Mouse (Mus musculus) right cerebral cortex, adult 18-20 months (tissue): Measurements from ENCODE around the gene Pde4a.

Source experiments
- DNase-seq: peaks from one replicate; pipeline ENCODE4 v3.0.0; 2022; ENCODE audit warnings: mixed read lengths

Gene Pde4a

DNA sequence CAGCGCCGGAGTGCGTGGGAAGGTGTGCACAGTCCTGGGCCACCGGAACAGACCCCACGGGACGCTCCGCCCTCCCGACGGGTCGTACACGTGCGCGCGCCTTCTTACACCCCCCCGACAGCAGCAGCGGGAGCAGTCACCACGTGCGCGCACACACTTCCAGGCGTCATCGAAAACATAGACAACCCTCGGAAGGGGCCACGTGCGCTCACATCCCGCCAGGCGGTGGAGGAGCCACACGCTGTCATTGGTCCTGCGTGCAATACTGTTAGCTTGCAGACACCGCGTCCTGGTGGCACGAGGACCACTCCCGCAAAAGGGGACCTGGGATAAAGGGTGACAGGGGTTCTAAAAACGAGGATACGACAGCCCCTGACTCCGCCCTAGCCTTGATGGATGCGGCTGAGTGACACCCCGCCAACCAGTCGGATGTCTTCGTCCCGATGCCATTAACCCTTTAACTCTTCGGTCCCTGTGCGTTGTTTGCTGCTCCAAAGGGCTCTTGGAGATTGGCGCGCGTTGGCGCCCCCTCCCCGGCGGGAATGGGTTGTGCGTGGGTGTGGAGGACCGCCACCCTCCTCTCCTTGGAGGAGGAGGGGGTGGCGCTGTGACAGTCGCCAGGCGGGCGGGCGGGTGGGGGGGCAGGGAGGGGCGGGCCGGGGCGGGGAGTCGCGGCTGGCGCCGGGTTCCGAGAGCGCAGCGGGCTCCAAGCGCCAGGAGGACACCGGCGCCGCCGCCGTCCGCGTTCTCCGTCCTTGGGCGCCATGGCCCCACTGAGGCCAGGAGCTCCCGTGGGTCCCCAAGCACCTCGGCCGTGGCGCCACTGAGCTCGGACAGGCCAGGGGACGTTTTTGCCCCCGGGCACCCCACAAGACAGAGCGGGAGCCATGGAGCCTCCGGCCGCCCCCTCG, at the start of gene Pde4a:
Gene Pde4a, plus strand, starts transcription at position 674 of the 911 bp plus-strand sequence.
- DNase-seq = peak; percentile 85

DNA sequence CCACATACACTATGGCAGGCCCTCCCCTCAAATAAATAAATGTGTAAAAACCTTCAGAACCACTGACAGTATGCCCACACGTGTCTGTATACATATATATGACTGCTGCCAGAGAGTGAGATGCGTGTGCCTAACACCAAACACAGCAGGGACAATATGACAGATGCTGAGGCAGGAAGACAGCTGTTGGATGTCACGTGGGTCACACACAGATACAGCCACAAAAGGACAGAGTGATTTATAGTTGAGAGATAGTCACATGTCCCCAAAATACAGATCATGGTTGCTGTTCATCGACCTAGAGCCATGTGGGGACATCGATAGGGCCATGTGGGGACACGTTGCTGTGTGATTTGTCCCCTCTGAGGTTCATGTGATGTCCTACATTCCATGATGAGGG, 48.4 kb upstream of the Pde4a start:
- DNase-seq = no peak

DNA sequence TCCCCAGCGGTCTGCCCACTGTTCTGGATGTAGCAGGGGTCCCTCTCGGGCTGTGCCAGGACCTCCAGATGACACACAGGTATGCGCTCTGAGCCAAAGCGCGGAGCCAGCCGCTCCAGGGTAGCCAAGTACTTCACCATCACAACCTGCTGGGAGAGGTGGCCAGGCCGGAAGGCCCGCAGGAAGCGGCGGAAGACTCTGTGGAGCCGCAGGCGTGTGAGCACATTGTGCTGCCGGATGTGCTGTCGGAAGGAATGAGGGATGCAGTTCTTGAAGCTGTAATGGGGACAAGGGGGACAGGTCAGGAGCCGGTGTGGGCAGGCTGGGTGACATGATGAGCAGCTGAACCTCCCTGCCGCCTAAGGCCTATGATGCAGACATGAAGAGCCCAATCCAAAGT, 44.0 kb upstream of the Pde4a start:
- DNase-seq = no peak

- DNase-seq = no peak
These were observed 40.7 kb upstream of the Pde4a start for GRCm38 (mm10) chr9:21124837-21125236.

GRCm38 (mm10) chr9:21125502-21126258, 39.8 kb upstream of the Pde4a start:
- no peak for DNase-seq

DNA sequence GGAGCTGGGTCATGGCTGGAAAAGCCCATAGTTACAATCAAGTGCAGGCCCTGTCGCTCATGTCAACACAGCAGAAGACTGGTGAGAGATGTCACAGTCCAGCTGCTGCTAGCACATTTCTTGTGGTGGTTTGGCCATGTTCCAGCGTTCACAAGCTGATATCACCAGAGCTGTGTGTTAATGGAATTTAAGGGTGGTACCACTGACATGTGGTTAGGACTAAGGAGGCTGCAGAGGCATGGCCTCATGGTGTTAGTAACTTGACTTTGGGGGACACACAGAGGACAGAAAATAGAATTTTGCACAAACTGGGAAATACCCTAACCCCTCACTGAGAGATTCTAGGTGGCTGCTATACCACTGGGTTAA, 39.3 kb upstream of the Pde4a start:
- DNase-seq = no peak

DNA sequence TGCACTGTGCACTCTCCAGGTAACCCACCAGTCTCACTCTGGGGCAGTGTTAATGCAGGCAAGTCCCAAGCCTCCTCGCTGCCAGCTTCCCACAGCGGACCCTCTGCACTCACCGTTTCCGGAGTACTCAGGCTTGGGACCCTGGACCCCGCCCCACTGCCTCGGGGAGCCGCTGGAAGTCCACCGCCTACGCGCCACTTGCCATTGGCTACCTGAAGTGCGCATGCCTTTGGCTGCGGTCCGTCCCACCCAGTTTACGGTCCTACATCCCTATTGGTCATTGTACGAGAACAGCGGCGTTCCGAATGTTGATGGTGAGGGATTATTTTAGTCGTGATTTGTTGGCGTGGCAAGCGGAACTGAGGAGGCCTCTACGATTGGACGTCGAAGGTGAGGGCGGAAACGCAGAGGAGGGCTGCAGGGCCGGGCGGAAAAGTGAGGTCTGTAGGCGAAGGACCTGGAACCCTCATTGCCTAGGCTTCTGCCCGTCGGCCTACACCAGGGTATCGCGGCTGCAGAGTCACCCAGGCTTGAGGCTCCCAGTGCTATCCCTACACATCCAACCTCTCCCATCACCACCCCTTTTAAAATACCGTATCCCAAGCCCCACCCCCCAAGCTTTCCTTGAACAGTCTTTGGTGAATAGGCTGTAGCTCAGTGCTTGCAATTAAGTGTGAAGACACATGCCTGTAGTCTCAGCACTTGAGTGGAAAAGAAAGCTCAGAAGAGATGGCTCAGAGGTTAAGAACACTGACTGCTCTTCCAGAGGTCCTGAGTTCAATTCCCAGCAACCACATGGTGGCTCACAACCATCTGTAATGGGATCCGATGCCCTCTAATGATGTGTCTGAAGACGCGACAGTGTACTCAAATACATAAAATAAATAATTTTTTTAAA, 34.2 kb upstream of the Pde4a start, which contains the start of gene Tyk2:
Gene Tyk2, minus strand, starts transcription at position 185 of the 898 bp plus-strand sequence.
- peak; percentile 96 for DNase-seq

- DNase-seq = no peak
These were observed 33.3 kb upstream of the Pde4a start for GRCm38 (mm10) chr9:21132102-21132775.

GRCm38 (mm10) chr9:21133064-21133707, 32.3 kb upstream of the Pde4a start:
- DNase-seq = no peak

DNA sequence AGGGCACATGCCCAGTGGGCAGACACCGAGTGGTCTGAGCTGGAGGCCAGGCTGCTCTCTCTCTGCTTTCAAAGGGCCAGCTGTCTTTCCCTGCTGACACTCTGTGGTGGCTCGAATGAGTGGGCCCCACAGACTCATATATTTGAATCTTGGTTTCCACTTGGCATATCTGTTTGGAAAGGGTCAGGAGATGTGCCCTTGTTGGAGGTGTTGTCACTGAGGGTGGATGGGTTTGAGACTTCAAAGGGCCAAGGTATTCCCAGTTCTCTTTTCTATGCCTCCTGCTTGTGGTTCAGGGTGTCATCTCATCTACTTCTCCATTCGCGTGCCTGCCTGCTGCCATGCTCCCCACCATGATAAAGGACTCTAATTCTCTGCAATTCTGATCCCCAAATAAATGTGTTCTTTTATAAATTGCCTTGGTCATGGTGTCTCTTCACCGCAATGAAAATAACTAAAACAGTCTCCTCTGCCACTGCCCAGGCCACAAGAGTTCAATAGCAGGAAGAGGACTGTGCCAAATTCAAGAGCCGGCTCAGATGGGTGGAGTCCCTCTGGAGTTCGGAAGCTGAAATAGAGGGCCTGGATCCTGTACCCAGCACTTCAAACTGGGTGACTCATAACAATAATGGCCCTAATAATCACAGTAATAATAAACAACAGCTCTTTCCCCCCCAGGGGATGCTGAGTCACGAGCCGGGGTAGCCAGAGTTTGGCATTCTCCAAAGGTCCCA, 30.8 kb upstream of the Pde4a start:
- DNase-seq = no peak

DNA sequence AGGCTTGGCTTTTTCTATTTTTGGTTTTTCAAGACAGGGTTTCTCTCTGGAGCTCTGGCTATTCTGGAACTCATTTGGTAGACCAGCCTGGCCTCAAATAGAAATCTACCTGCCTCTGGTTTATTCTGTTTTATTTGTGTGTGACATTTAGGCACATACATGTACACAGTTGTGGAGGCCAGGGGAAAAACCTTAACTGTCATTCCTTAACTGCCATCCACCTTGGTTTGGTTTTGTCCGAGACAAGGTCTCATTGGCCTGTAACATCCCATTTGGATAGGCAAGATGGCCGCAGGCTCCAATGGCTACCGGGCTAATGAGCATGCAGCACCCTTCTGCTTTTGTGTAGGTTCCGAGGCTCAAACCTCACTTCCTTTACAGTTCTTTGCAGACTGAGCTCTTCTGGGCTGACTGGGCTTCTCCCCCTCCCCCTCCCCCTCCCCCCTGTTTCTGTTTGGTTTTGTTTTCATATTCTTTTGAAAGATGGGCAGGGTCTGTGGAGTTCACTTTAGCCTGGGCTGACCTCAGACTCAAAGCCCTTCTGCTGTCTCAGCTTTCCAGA, 30.1 kb upstream of the Pde4a start:
- no peak for DNase-seq

GRCm38 (mm10) chr9:21135941-21136381, 29.6 kb upstream of the Pde4a start:
- no peak for DNase-seq

- DNase-seq = no peak
These were observed 29.1 kb upstream of the Pde4a start for GRCm38 (mm10) chr9:21136401-21136800.

DNA sequence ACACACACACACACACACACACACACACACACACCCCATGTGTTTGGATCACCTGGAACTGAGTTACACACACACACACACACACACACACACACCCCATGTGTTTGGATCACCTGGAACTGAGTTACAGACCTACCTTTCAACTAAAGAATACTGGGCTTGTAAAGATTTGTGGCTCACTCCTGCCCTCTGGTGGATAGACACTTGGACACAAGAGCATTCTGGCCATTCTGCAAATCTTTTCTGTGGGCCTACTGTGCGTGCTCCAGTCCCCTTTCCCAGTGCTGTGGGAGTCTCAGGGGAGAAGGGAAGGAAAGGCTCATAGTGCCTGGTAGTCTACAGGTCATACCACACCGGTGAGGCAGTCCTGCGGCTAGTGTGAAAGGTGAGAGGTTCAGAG, 28.3 kb upstream of the Pde4a start:
- DNase-seq = peak; percentile 48

GRCm38 (mm10) chr9:21138386-21138785, 27.1 kb upstream of the Pde4a start:
- DNase-seq = no peak

DNA sequence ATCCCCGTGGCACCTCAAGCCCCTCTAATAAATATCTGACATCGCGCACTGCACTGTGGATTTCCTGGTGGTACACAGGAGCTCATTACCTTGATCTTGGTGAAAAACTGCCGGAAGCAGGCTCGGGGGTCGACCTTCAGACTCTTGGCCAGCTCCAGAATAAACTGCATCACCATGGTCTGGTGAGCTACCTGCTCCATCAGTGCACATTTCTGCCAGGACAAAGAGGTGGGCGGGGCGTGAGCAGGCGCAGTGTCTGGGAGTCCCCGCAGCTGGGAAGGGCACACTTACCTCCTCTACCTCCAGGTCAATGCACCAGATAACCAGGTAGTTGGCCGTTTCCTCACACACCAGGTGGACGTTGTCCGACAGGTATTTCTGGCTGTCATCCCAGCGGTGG, 23.6 kb upstream of the Pde4a start:
- DNase-seq = no peak

DNA sequence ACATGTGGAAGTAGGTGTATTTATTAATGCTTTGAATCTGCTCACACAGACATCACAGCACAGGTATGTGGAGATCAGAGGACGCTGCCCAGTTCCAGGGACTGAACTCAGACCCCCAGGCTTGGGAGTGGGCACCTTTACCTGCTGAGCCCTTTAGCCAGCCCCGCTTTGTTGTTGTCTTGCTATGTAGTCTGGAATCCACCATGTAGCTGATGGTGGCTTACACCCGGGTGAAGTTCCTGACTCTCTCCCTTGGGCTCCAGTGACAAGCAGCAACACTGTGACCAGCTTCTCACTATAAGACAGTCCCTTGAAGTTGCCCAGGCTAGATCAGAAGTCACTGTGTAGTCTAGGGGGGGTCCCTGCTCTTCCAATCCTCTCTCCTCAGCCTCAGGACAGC, 21.2 kb upstream of the Pde4a start:
- DNase-seq = no peak

- no peak for DNase-seq
These were observed 20.1 kb upstream of the Pde4a start for GRCm38 (mm10) chr9:21145431-21145830.

GRCm38 (mm10) chr9:21146722-21147121, 18.8 kb upstream of the Pde4a start:
- DNase-seq = no peak

DNA sequence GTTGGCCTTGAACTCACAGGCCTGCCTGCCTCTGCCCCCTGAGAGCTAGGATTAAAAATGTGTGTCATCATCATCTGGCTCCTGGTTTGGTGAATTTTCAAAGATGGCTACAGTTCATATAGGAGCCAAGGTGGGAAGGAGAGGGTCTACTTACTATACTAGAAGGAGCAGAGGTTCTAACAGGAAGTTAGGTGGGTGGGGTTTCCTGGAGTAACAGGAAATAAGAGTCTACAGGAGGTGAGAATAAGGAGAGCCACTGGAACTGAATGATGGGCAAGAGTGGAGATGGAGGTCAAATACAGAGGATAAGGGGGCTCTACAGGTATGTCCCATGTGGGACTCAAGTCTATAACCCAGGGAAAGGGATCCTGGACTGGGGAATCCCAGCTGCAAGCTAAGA, 17.1 kb upstream of the Pde4a start:
- no peak for DNase-seq
